In genomic region chr4:44560956-44561355, GRCm38 (mm10) we compare ENCODE assay signal across 31 mouse cellular contexts.
DNase-seq lines count a peak whose midpoint lies in the region; ATAC-seq lines count a peak whose summit lies in the region.
"Had no signal": no experiment of that assay in that cellular context is flagged by ENCODE, and none has a peak within 500 bp of the region (broad histone marks: within the 10 kb centered on the region; RNA-seq: fewer than 3 reads in every experiment).

No protein-coding gene starts in this region.

- no peak overlapping the region for H3K4me2 ChIP-seq in hindbrain, embryonic 16.5 days (ENCODE audit: low read length)
- no peak overlapping the region; the same call in 1 of the 2 replicates for H3K4me2 ChIP-seq in neural tube, embryonic 12.5 days (replicated peaks)
- H3K4me2 ChIP-seq in neural tube, embryonic 13.5 days: no peak overlapping the region
- H3K4me2 ChIP-seq: embryonic facial prominence, embryonic 15.5 days; heart, embryonic 11.5 days; limb, embryonic 15.5 days; liver, embryonic 13.5 days; stomach, embryonic 15.5 days had no signal

- H3K27ac ChIP-seq in hindbrain, embryonic 10.5 days: peak overlapping the region; percentile 6; the same call in 1 of the 2 replicates
- no peak overlapping the region for H3K27ac ChIP-seq in hindbrain, embryonic 16.5 days (ENCODE audit: low read depth, low read length)
- 0 out of 2 replicates have a peak overlapping the region, but pooled peaks have one; percentile 32 for H3K27ac ChIP-seq in neural tube, embryonic 12.5 days
- H3K27ac ChIP-seq in neural tube, embryonic 13.5 days (replicated peaks): peak overlapping the region; percentile 29; the same call in 1 of the 2 replicates
- H3K27ac ChIP-seq: embryonic facial prominence, embryonic 10.5 days; embryonic facial prominence, embryonic 15.5 days; limb, embryonic 10.5 days; limb, embryonic 15.5 days; liver, embryonic 13.5 days; macrophage; stomach, embryonic 15.5 days had no signal

- H3K4me1 ChIP-seq in hindbrain, embryonic 10.5 days (replicated peaks): peaks cover 60% of the 10 kb centered on the region
- peaks cover 16% of the 10 kb centered on the region for H3K4me1 ChIP-seq in hindbrain, embryonic 16.5 days (ENCODE audit: control insufficient read depth, insufficient read depth, low read depth, low read length)
- H3K4me1 ChIP-seq in neural tube, embryonic 12.5 days: peaks cover 31% of the 10 kb centered on the region
- peaks cover 35% of the 10 kb centered on the region for H3K4me1 ChIP-seq in neural tube, embryonic 13.5 days (replicated peaks)
- H3K4me1 ChIP-seq: liver, embryonic 13.5 days had no signal

- peak; percentile 50 for DNase-seq in hindbrain, embryonic 10.5 days (ENCODE audit: low spot score)
- no peak for DNase-seq in neural tube, embryonic 10.5 days (ENCODE audit: extremely low spot score, low spot score)
- DNase-seq in ovary, adult 18-20 months (ENCODE audit: low spot score): no peak
- no peak for DNase-seq in cerebellum, postnatal 14 days
- DNase-seq: adrenal gland, adult 8-10 months; cerebellum, adult 8-10 months; cerebellum, postnatal 36 days; gastrocnemius, postnatal 14 days; heart, adult 11 months; heart, postnatal 36 days; kidney, adult 9 months; kidney, postnatal 10 days; layer of hippocampus, postnatal 36 days; liver, embryonic 13.5 days; lung, adult 18-20 months; lung, postnatal 10 days; right cerebral cortex, postnatal 25 days; thymus, postnatal 14 days had no signal

- no peak overlapping the region for H3K4me3 ChIP-seq in hindbrain, embryonic 10.5 days
- no peak overlapping the region for H3K4me3 ChIP-seq in hindbrain, embryonic 16.5 days (ENCODE audit: low read length)
- H3K4me3 ChIP-seq in neural tube, embryonic 12.5 days: no peak overlapping the region
- H3K4me3 ChIP-seq in neural tube, embryonic 13.5 days: no peak overlapping the region
- H3K4me3 ChIP-seq: embryonic facial prominence, embryonic 10.5 days; embryonic facial prominence, embryonic 15.5 days; limb, embryonic 10.5 days; limb, embryonic 15.5 days; liver, embryonic 13.5 days; stomach, embryonic 15.5 days had no signal

- peaks cover 10% of the 10 kb centered on the region for H3K36me3 ChIP-seq in hindbrain, embryonic 10.5 days
- H3K36me3 ChIP-seq in hindbrain, embryonic 16.5 days (ENCODE audit: control insufficient read depth, insufficient read depth, low read length): no peaks in the 10 kb centered on the region
- H3K36me3 ChIP-seq in neural tube, embryonic 12.5 days: no peaks in the 10 kb centered on the region
- H3K36me3 ChIP-seq in neural tube, embryonic 13.5 days: no peaks in the 10 kb centered on the region
- H3K36me3 ChIP-seq: embryonic facial prominence, embryonic 10.5 days; embryonic facial prominence, embryonic 15.5 days; G1E; limb, embryonic 10.5 days; limb, embryonic 15.5 days; liver, embryonic 13.5 days; stomach, embryonic 15.5 days had no signal

- peaks cover 65% of the 10 kb centered on the region for H3K27me3 ChIP-seq in hindbrain, embryonic 10.5 days (ENCODE audit: insufficient read depth, poor library complexity, severe bottlenecking)
- H3K27me3 ChIP-seq in hindbrain, embryonic 16.5 days (replicated peaks; ENCODE audit: control insufficient read depth, insufficient read depth, low read length): peaks cover 7% of the 10 kb centered on the region
- peaks cover 25% of the 10 kb centered on the region; the same call in 1 of the 2 replicates for H3K27me3 ChIP-seq in neural tube, embryonic 12.5 days (replicated peaks)
- peaks cover 49% of the 10 kb centered on the region for H3K27me3 ChIP-seq in neural tube, embryonic 13.5 days

- no peak overlapping the region for H3K9ac ChIP-seq in hindbrain, embryonic 16.5 days (ENCODE audit: low read depth, low read length)
- no peak overlapping the region for H3K9ac ChIP-seq in neural tube, embryonic 12.5 days
- no peak overlapping the region for H3K9ac ChIP-seq in neural tube, embryonic 13.5 days
- H3K9ac ChIP-seq: embryonic facial prominence, embryonic 15.5 days; limb, embryonic 15.5 days; liver, embryonic 13.5 days; stomach, embryonic 15.5 days had no signal

- H3K9me3 ChIP-seq in hindbrain, embryonic 10.5 days: no peaks in the 10 kb centered on the region
- no peaks in the 10 kb centered on the region for H3K9me3 ChIP-seq in hindbrain, embryonic 16.5 days (ENCODE audit: control insufficient read depth, low read length)
- H3K9me3 ChIP-seq in neural tube, embryonic 12.5 days: no peaks in the 10 kb centered on the region
- H3K9me3 ChIP-seq in neural tube, embryonic 13.5 days: no peaks in the 10 kb centered on the region
- H3K9me3 ChIP-seq: embryonic facial prominence, embryonic 10.5 days; embryonic facial prominence, embryonic 15.5 days; G1E; limb, embryonic 10.5 days; limb, embryonic 15.5 days; liver, embryonic 13.5 days; stomach, embryonic 15.5 days had no signal

- 36% methylated on average over 8 of the region's 8 CpGs for WGBS in hindbrain, embryonic 10.5 days
- 21% methylated on average over 8 of the region's 8 CpGs for WGBS in hindbrain, embryonic 16.5 days
- WGBS in neural tube, embryonic 12.5 days: 21% methylated on average over 8 of the region's 8 CpGs
- WGBS in neural tube, embryonic 13.5 days: 12% methylated on average over 8 of the region's 8 CpGs

- no peak for ATAC-seq in hindbrain, embryonic 16.5 days
- no peak for ATAC-seq in neural tube, embryonic 12.5 days (ENCODE audit: low FRiP score, low read depth)
- no peak for ATAC-seq in neural tube, embryonic 13.5 days (ENCODE audit: low read depth)
- ATAC-seq: forebrain, embryonic 14.5 days; intestine, postnatal 0 days had no signal
